Mouse (Mus musculus): ENCODE measurements around the gene Spa17. TPM values are rescaled to one million over a fixed set of nuclear protein-coding genes. Genes with fewer than 3 reads are reported as not detected.

The Spa17 gene
- total RNA-seq, 4 experiments from 2014 or later, result 1.6 to 3.1 (median 2.2) TPM

DNA sequence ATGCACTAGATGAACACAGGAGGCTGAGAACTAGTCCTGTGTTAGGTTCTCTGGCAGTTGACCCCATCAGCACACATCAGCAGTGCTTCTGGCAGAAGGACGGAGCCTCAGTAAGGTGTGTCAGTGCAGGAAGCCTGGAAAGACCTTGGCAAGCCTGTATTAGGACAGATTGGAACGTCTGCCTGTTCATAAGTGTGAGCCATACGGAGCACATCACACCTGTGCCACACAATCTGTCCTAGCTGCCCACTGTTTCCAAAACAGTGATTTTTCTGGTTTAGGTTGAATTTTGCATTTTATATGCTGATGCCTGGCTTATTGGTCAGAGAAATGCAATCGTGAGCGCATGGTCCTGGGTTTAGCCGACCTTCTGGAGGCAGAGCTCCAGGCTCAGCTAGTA, 7.8 kb upstream of the Spa17 start:
- no peak for DNase-seq (ENCODE audit: low spot score in 2 of 2)

DNA sequence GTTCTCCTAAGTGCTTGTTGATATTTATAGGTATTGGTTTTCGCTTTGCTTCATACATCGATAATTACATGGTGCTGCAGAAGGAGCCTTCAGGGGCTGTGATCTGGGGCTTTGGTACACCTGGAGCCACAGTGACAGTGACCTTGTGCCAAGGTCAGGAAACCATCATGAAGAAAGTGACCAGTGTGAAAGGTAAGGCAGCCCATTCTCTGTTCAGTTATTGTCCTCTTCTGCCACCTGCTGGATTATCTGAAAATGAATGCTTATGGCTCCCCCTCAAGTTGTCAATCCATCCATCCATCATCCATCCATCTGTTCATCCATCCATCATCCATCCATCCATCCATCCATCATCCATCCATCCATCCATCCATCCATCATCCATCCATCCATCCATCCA, 3.2 kb upstream of the Spa17 start:
- DNase-seq (ENCODE audit: low spot score in 2 of 2), result no peak

DNA sequence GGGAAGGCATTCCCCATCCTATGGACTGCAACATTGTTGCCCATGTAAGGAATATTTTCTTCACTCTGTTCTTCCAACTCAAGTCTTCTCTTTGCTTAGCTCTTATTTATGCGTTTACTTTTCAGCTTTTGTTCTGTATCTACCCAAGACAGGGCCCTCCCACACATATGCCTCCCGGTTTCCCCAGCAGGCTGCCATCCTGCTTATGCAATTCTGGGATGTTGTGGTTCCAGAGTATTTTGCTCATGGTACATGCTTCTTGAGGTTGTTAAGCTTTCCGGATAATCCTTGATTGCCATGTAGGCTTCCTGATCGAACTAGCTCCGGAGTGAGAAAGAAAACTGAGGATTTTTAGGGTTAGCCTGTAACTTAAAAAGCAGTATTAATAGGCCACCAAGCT, 1.7 kb upstream of the Spa17 start:
- DNase-seq (ENCODE audit: low spot score in 2 of 2), result no peak

DNA sequence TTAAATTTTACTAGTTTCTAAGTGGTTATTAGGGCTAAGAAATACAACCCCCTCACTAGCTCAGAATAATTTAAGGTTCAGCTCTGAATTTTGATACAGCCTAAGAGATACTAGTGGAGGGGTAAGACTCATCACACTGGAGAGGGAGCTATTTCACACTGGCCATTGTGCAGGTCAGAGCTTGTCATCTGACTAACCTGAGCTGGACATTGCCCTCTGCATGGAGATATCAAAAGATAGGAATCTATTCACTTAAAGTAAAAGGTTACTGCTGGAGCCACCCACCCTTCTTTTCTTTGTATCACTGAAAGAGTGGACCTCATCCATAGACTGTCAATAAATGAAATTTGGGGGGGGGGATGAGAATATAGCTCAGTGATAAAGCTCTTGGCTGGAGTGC, 794 bp upstream of the Spa17 start:
- DNase-seq (ENCODE audit: low spot score in 2 of 2), result no peak

DNA sequence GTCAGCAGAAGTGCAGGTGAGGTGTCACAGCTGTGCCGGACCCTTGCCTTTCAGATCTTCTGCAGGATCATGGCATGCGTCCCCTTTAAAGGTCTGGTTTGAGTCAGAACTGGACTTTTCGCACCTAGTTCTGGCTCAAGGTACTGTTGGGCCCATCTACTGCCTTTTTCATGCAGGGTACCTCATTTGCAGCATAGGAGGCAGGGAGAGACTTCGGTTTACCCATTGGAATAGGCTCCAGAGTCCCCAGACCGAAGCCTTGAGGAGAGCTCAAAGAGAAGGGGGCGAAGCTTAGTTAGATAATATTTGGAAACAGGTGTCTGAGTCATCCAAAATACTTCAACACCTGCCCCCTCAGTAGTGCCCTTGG, 374 bp upstream of the Spa17 start:
- no peak for DNase-seq (ENCODE audit: low spot score in 2 of 2)

DNA sequence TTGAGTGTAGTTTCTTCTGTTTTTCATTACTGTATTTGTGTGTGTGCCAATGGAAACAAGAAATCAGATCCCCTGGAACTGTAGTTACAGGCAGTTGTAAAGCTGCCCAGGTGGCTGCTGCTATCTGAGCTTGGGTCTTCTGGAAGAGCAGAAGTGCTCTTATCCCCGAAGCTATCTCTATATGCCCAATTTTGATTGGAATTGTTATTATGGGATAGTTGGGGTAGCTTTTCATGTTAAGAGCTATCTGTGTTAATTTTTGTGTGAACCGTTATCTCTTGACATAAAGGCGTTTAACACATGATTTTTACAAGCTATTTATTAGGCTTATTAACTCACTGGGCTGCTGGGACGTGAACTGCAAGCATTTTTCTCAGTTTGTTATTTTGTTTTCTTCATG, 4.0 kb downstream of the Spa17 start:
- DNase-seq (ENCODE audit: low spot score in 2 of 2), result no peak

DNA sequence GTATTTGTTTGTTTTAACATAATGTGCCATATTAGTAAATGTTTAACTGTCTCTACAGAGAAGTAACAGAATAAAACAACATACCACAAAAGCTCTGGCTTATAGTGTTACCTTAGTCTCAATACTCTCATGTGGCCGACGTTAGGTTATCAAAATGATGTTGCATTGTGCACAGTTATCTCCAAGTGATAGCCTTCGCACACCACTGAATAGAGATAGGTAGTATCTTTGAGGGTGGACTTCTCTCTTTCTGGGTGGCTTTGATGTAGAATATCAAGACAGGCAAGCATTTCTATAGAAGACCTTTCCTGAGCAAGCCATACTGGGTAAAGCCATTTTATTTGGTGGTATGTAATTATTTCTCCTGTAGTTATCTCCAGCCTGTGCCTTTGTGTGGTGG, 8.4 kb downstream of the Spa17 start:
- no peak for DNase-seq (ENCODE audit: low spot score in 2 of 2)

DNA sequence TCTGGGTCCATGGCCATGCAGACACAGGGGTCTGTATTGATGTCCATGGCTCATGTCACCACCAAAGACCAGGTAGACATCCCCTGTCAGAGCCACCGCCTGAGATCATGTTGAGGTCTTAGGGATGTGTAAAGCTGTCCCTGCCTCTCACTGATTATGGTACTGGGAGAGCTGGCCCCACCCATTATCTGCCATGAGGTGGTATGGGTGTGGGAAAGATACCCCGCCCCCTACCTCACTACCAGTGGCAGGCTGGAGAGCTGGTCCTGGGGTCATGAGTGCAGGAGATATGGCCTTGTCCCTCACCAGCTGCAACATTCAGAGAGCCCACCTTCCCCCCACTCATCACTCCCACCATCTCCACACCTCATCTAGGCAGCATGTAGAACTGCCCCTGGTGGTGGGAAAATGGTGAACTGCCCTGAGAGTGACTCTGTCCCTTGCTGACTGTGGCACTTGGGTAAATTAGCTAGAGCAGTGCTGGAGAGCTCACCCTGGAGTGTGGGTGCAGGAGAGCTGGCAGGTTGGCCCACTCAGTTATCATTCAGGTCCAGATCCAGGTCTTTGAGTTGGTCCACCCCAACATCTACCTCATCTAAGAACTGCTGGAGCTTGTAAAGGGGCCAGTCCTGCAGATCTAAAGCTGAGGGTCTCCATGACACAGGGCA, 12.8 kb downstream of the Spa17 start:
- no peak for DNase-seq (ENCODE audit: low spot score in 2 of 2)

DNA sequence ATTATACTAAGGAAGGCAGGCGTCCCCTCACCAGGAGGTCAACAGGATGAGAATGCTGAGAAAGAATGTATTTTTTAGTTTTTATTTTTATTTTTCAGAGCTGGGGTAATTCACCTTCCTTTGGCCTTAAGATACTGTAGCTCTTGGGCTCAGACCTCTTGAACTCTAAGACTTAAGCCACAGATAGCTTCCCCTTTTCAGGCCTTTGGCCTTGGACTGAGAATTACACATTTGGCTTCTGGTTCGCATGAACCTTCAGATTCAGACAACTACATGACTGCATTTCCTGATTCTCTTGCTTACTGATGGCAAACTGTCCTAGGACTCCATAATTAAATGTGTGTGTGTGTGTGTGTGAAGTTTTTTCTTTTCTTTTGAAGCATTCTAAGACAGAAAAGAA, 14.9 kb downstream of the Spa17 start:
- DNase-seq (ENCODE audit: low spot score in 2 of 2), result no peak

DNA sequence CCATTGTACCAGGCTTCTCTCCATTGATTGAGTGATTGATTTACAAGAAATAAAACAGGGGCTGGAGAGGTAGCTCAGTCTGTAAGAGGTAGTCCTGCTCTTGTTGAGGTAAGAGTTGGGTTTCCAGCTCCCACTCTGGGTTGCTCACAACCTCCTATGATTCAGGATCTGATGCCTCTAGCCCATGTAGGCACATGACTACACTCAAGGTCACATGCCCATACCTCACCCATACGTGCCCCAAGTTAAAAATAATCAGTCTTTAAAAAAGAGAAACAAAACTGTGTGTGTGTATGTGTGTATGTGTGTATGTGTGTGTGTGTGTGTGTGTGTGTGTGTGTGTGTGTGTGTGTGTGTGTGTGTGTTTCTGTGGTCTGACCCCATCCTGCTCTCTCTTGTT, 18.0 kb downstream of the Spa17 start:
- no peak for DNase-seq (ENCODE audit: low spot score in 2 of 2)

DNA sequence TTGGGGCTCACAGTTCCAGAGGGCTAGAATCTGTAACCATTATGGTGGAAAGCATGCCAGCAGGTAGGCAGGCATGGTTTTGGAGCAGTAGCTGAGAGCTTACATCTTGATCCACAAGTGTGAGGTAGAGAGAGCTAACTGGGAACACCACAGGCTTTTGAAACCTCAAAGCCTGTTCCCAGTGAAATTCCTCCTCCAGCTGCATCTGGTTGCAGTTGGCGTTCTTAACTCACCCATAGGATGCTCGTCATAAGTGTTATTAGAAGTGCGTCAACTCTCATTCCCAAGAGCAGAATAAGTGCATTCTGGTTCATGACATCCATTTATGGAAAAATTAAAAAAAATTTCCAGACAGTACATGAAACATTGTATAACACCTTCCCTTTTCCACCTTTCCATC, 19.8 kb downstream of the Spa17 start:
- DNase-seq (ENCODE audit: low spot score in 2 of 2), result no peak

DNA sequence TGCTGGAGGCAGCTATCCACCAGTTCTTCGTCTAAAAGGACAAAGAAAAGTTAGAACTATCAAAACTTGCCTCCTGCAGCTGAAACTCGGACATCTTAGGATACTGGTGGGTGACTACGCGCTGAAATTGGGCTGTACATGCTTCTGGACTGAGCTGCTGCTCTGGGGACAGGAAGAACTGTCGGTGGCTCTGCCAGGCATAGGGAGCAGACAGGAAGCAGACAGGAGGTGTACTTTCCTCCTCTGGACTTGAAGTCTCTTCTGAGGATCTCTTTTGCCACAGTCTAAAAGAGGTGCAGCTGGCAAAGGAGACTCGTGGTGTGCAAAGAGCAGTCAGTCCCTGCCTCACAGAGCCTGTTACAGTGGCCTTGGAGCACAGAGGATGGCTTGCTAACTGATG, 20.9 kb downstream of the Spa17 start:
- DNase-seq (ENCODE audit: low spot score in 2 of 2), result no peak

DNA sequence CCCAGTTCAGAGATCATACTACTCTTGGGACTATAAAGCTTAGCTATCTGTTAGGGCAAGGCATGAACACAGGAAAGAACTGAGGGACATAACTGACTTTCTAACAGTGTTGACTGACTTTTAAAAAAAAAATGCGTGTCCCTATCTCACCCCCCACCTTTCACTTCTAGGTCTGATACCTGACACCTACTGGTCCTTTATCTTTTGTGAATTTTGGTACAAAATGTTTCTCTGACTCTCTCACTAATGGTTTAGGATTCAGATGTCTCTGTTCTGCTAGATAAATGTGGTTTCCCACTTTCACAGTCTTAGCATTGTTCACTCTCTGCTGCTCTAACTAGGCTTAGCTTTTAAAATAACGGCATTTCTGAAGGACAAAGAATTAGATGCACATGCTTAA, 21.5 kb downstream of the Spa17 start:
- no peak for DNase-seq (ENCODE audit: low spot score in 2 of 2)

DNA sequence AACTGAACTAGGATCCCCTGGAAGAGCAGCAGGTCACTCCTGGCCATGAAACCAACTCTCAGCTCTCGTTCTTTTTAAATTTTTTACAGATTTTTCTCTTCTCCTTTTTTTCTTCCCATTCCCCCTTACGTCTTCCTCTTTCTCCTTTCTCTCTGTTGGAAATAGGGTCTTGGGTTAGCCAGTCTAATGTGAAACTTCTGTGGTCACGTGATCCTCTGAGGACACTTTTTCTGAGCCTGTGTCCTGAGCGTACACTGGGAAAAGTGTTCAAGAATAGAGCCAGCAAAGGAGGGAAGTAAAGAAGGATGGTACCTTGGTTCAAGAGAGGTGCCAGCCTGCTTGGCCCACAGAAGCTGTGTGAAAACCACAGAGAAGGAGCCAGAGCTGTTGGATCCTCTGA, 23.1 kb downstream of the Spa17 start:
- no peak for DNase-seq (ENCODE audit: low spot score in 2 of 2)

DNA sequence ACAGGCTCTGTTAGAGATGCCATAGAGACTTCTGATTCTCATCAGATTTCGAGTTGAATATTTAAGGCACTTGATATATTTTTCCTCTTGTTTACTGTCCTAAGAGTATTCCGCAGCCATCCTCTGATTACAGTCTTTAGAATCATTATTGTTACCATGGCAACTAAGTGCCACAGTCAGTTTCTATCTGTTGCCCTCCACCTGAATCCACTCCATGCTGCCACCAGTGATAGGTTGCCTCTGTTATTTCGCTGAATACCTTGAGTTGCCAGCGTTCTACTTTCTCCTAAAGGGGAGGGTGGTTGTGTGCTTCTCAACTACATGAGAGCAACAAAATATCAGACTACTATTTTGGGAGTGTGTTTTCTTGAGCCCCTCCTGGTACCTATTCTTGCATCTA, 26.8 kb downstream of the Spa17 start:
- DNase-seq (ENCODE audit: low spot score in 2 of 2), result no peak

DNA sequence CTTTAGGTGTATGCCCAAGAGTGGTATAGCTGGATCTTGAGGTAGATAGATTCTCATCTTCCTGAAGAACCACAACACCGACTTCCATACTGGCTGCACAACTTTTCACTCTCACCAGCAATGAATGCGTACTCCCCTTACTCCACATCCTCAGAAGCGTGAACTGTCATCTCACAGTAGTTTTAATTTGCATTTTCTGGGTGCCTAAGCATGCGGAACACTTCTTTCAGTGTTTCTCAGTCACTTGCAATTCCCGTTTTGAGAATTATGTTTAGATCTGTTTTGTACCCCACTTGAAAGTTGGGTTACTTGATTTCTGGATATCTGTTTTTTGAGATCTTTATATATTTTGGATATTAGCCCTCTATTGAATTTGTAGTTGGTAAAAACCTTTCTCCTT, 29.9 kb downstream of the Spa17 start:
- no peak for DNase-seq (ENCODE audit: low spot score in 2 of 2)

DNA sequence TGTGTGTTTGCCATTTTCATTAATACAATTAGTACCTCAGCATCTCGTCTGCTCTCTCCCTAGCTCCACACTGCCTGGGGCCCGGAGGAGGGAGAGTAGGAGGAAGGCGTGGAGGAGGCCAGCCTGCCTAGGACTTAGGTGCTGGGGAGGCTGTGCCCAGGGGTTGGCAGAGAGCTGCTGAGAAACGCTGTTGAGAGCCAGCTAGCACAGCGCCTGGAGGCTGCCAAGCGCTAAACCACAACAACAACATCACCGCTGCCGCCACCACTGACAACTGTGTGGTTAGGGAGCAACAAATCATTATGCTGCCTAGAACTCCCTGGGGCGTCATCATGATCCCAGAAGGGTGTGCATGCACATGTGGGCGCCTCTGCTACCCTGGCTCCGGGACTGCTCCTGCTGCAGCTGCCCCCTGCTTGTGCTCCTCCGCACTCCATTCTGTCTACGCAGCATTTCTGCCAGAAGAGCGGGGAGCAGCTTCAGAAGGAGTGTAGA, 37.0 kb downstream of the Spa17 start:
- no peak for DNase-seq (ENCODE audit: low spot score in 2 of 2)

DNA sequence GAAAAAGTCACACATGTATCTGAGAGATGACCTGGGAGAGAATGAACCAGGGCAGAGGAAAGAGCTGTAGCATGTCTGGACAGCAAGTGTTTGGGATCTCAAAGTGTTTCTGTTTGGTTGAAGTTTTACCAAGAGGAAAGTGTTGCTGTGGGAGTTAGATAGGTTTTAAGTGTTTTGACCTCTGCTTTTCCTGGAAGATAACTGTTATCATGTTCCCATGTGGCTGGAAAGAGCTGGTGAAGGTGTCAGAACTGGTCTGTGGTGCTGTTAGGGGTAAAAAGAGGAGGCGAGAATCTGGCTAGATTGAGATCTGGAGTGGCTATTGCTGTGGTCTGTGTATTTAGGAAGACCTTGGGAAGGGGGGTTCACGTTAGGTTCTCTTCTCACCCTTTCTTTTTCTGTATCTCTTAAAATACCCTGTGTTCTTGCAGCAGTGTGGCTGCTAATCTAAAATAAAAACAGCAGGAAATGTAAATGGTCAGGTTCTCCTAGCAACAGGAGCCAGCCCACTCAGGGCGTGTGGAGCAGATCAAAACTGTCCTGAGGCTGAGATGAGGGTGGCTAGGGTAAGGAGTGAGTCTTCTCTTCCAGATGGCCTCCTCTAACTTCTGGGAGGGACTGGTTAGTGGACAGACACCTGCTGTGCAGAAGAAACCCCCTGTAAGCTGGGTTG, 41.2 kb downstream of the Spa17 start:
- DNase-seq (ENCODE audit: low spot score in 2 of 2), result no peak

DNA sequence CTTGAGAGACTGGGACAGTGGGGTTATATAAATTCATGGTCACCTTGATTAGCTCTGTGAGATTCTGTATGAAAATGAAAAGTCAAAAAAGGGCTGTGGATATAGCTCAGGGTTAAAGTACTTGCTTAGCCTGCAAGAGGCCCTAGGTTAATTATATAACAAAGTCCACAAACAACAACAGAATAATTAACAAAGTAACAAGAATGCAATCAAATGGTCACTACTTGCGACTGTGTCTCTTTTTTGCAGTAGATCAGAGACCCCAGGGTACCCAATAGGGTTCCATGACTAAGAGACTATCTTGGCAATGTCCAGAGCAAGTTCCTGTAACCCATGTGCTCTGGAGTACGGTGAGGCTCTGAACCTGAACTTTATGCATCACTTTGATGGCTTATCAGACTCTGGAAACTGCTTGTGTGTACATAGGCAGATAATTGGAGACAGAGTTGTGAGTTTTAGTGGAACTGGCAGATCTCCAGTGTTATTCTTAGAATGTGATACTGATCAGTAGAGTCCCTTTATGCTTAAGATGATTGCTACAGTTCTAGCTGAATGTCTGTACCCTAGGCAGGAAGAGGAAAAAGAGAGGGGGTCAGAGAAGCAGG, 44.2 kb downstream of the Spa17 start:
- DNase-seq (ENCODE audit: low spot score in 2 of 2), result no peak

DNA sequence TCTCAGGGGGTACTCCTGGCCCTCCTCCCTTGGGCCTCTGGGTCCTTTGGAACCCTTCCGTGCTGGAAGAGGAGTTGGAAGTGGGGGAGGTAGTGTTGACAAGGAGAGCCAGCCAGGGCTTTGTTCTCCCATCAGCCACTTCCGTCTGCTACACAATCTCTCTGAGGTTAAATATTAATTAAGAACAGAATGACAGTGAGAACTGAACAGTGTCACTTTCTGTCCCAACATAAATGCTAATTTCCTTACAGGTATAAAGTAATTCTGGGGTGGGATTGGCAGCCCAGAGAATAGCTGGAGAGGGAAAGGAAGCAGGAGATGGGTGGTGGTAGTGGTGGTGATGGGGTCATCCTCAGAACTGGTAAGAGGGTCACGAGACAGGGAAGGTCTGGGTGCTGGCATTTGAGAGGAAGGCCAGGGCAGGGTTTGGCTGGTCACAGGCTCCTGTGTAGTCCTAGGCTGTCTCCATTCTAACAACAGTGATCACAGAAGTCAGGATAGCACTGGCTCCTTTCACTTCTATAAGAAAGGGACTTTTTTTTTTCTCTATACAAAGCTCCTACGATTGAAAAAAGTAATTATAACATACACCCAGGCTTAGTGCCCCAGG, 44.8 kb downstream of the Spa17 start:
- DNase-seq (ENCODE audit: low spot score in 2 of 2), result no peak

DNA sequence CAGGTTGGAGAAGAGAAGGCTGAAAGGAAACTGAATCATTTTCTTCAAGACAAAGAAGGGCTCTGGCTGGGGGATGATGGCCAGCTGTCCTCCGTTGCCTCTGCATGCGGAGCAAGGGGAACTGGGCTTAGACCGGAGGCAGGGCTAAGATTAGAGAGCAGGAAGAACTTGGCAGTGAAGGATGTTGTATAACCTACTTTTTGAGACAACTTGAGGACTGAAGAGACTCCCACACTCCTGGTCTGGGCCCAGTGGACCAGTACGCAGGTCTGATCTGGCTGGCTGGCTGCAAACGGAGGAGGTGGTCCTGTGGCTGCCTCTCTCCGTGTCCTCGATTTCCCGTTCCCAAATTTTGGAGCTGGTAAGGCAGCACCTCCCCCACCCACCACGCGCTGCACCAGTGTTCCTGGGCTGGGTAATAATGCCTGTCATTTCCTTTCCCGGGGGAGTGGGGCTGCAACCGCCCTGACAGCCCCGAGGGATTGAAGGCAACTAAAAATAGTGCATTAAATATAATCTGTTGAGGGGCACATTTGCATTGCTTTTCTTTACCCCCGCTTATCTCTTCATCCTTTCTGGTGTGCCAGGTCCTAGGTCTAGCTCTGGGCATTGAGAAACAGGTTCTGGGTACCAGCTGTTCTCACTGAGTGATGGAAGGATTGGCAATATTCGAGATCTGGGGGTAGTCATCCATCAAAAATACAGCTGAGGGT, 45.5 kb downstream of the Spa17 start:
- DNase-seq (ENCODE audit: low spot score in 2 of 2), result no peak

DNA sequence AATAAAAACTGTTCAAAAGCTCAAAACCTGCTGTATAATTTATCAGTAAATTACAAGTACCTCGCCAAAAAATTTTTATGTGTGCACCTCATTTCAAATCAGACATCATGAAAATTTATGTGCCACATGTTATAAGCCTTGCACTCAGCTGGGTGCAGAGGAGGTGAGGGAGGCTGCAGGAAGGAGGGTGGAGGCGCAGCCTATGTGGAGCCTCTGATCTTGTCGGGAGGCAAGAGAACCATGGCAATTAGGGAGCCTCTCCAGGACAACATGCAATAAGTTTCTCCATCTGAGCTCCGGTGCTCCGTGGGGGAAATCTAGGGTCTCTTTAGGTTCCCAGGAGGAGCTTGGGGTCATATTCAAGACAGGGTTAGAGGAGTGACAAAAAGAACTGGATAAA, 46.1 kb downstream of the Spa17 start:
- DNase-seq (ENCODE audit: low spot score in 2 of 2), result no peak

Measured in gastrocnemius, adult 8-10 months (tissue).